Mouse (Mus musculus): Measurements from ENCODE around the gene Csrnp2. TPM values are rescaled to one million over a fixed set of nuclear protein-coding genes. Genes with fewer than 3 reads are reported as not detected.

The Csrnp2 gene
- polyA plus RNA-seq, 1 experiment from 2014 or later = 46.5 TPM

Other genes starting within 250 kb of the Csrnp2 start
- gene Tmprss12, start 214.7 kb downstream of the Csrnp2 start, polyA plus RNA-seq (2015; fragmentation: Nextera tagmentation; extraction: Ambion mirVana) = not detected in 2 replicates
- 3.4 and 3.8 TPM in 2 replicates for gene Mettl7a1, start 191.3 kb downstream of the Csrnp2 start, polyA plus RNA-seq (2015; fragmentation: Nextera tagmentation; extraction: Ambion mirVana)
- 0.09 and 0.12 TPM in 2 replicates for gene Mettl7a3, start 160.6 kb downstream of the Csrnp2 start, polyA plus RNA-seq (2015; fragmentation: Nextera tagmentation; extraction: Ambion mirVana)
- 0.18 TPM in 1 of 2 replicates, not detected in the other for gene Methig1, start 142.3 kb downstream of the Csrnp2 start, polyA plus RNA-seq (2015; fragmentation: Nextera tagmentation; extraction: Ambion mirVana)
- gene Mettl7a2, start 142.3 kb downstream of the Csrnp2 start, polyA plus RNA-seq (2015; fragmentation: Nextera tagmentation; extraction: Ambion mirVana) = not detected in 2 replicates
- gene Higd1c, start 130.9 kb downstream of the Csrnp2 start, polyA plus RNA-seq (2015; fragmentation: Nextera tagmentation; extraction: Ambion mirVana) = 0.38 TPM in 1 of 2 replicates, not detected in the other
- gene Gm5475, start 73.3 kb downstream of the Csrnp2 start, polyA plus RNA-seq (2015; fragmentation: Nextera tagmentation; extraction: Ambion mirVana) = 0.18 and 0.19 TPM in 2 replicates
- 19.9 and 27.6 TPM in 2 replicates for gene Slc11a2, start 70.4 kb downstream of the Csrnp2 start, polyA plus RNA-seq (2015; fragmentation: Nextera tagmentation; extraction: Ambion mirVana)
- gene Letmd1, start 26.5 kb downstream of the Csrnp2 start, polyA plus RNA-seq (2015; fragmentation: Nextera tagmentation; extraction: Ambion mirVana) = 55.5 and 56.7 TPM in 2 replicates
- gene Tfcp2, start 56.5 kb upstream of the Csrnp2 start, polyA plus RNA-seq (2015; fragmentation: Nextera tagmentation; extraction: Ambion mirVana) = 34.2 and 35.9 TPM in 2 replicates
- 35.0 and 38.1 TPM in 2 replicates for gene Pou6f1, start 104.5 kb upstream of the Csrnp2 start, polyA plus RNA-seq (2015; fragmentation: Nextera tagmentation; extraction: Ambion mirVana)
- gene Dazap2, start 119.9 kb upstream of the Csrnp2 start, polyA plus RNA-seq (2015; fragmentation: Nextera tagmentation; extraction: Ambion mirVana) = 125 and 130 TPM in 2 replicates
- 4.0 and 5.0 TPM in 2 replicates for gene Smagp, start 141.5 kb upstream of the Csrnp2 start, polyA plus RNA-seq (2015; fragmentation: Nextera tagmentation; extraction: Ambion mirVana)
- gene Bin2, start 174.1 kb upstream of the Csrnp2 start, polyA plus RNA-seq (2015; fragmentation: Nextera tagmentation; extraction: Ambion mirVana) = 1.6 and 2.2 TPM in 2 replicates
- gene Cela1, start 192.4 kb upstream of the Csrnp2 start, polyA plus RNA-seq (2015; fragmentation: Nextera tagmentation; extraction: Ambion mirVana) = 1.2 and 1.3 TPM in 2 replicates
- gene Galnt6, start 233.9 kb upstream of the Csrnp2 start, polyA plus RNA-seq (2015; fragmentation: Nextera tagmentation; extraction: Ambion mirVana) = 0.14 and 0.25 TPM in 2 replicates

Measured in hindbrain, embryonic 15.5 days (tissue).